Mouse (Mus musculus) olfactory bulb, adult 2 months (tissue): ENCODE measurements around the gene Znhit2.

Experiments used
- CTCF ChIP-seq: fragments of 200-500 bp; IDR thresholded peaks from 2 replicates; pipeline ENCODE4 v1.5.1; 2012; ENCODE audit warnings: low read depth, mild to moderate bottlenecking, low read length, moderate library complexity; ENCODE audit not compliant: insufficient read depth
- POLR2A ChIP-seq: fragments of 200-500 bp; IDR thresholded peaks from 2 replicates; pipeline ENCODE4 v1.6.1; 2012; ENCODE audit warnings: mild to moderate bottlenecking, low read depth, low read length, moderate library complexity; ENCODE audit not compliant: insufficient read depth

GRCm38 (mm10) chr19:6013691-6014090 lies 47.3 kb upstream of the Znhit2 start:
- no peak for TF ChIP-seq CTCF
- TF ChIP-seq POLR2A, result no peak
